Mouse (Mus musculus) liver, embryonic 14.5 days (tissue): ENCODE measurements around the gene 9130213A22Rik.

ENCODE experiments used
- CTCF ChIP-seq: IDR thresholded peaks from 2 replicates; pipeline ENCODE4 v1.5.1; 2016; ENCODE audit warnings: antibody characterized with exemption, low read depth, control low read depth
- EP300 ChIP-seq: IDR thresholded peaks from 2 replicates; pipeline ENCODE4 v1.6.1; 2016; ENCODE audit warnings: antibody characterized with exemption, low read depth

- TF ChIP-seq CTCF (no peak), EP300 (no peak)
Observed at GRCm38 (mm10) chr11:69147546-69147945, 25.2 kb upstream of the 9130213A22Rik start.
